Mouse (Mus musculus) CH12.LX (cell line): ENCODE measurements around the gene Utp18. TPM values are rescaled to one million over a fixed set of nuclear protein-coding genes. Genes with fewer than 3 reads are reported as not detected.

Experiments used
- DNase-seq: peaks from one replicate; pipeline ENCODE4 v3.0.0-alpha.2; 2013; ENCODE audit errors: extremely low read depth
- H3K27ac ChIP-seq: 2 replicates; pipeline ENCODE4 v1.5.1; 2012; ENCODE audit warnings: low read depth, mild to moderate bottlenecking, control low read depth, moderate library complexity; ENCODE audit not compliant: insufficient read depth
- H3K27me3 ChIP-seq: replicated peaks from 2 replicates; pipeline ENCODE3; 2012; ENCODE audit warnings: inconsistent platforms
- H3K36me3 ChIP-seq, 2 experiments: replicated peaks in 1 of 2; 2 replicates each; pipeline versions ENCODE3 to v1.6.1; 2012; ENCODE audit warnings: inconsistent platforms in 1 of 2, low read length in 1 of 2, mild to moderate bottlenecking in 1 of 2, mixed read lengths in 1 of 2, moderate library complexity in 1 of 2; ENCODE audit not compliant: control insufficient read depth in 1 of 2, insufficient read depth in 1 of 2
- H3K4me1 ChIP-seq, 2 experiments: 2 replicates each; pipeline ENCODE4 v1.6.1; 2012; ENCODE audit warnings: inconsistent platforms in 1 of 2, moderate library complexity in 1 of 2; ENCODE audit not compliant: insufficient read depth in 2 of 2, control insufficient read depth in 1 of 2
- H3K4me2 ChIP-seq: 2 replicates; pipeline ENCODE4 v1.6.1; 2012; ENCODE audit warnings: low read depth, mild to moderate bottlenecking, control low read depth; ENCODE audit not compliant: poor library complexity, insufficient read depth, severe bottlenecking
- H3K4me3 ChIP-seq, 3 experiments: fragments of 150-350 bp in 1 of 3; sonication (generic) in 1 of 3; replicated peaks in 1 of 3; 2 replicates each; pipeline versions ENCODE3 to v1.5.1; 2011 to 2012; ENCODE audit warnings: low read depth in 2 of 3, low read length in 2 of 3, mild to moderate bottlenecking in 2 of 3, moderate library complexity in 2 of 3, control low read depth in 1 of 3, improper control_type of control experiment in 1 of 3, inconsistent platforms in 1 of 3, mixed read lengths in 1 of 3; ENCODE audit not compliant: poor library complexity in 1 of 3
- H3K79me2 ChIP-seq: replicated peaks from 2 replicates; pipeline ENCODE4 v1.6.1; 2012; ENCODE audit warnings: mild to moderate bottlenecking, moderate library complexity; ENCODE audit not compliant: control insufficient read depth, poor library complexity, insufficient read depth, severe bottlenecking; ENCODE audit errors: extremely low read depth
- H3K9ac ChIP-seq: 2 replicates; pipeline ENCODE4 v1.6.1; 2012; ENCODE audit warnings: low read depth, mild to moderate bottlenecking, control low read depth, moderate library complexity; ENCODE audit not compliant: insufficient read depth
- H3K9me3 ChIP-seq: replicated peaks from 2 replicates; pipeline ENCODE3; 2012; ENCODE audit warnings: low read length, inconsistent platforms, mixed read lengths
- BHLHE40 ChIP-seq: IDR thresholded peaks from 2 replicates; pipeline ENCODE4 v1.6.1; 2011; ENCODE audit warnings: mild to moderate bottlenecking, low read depth, low read length, improper control_type of control experiment
- CHD1 ChIP-seq: IDR thresholded peaks from 2 replicates; pipeline ENCODE4 v1.6.1; 2012; ENCODE audit warnings: low read depth, low read length, improper control_type of control experiment, inconsistent platforms
- CHD2 ChIP-seq: IDR thresholded peaks from 2 replicates; pipeline ENCODE4 v1.6.1; 2011; ENCODE audit warnings: low read length, improper control_type of control experiment
- CTCF ChIP-seq, 2 experiments: IDR thresholded peaks in 1 of 2; conservative IDR thresholded peaks in 1 of 2; 2 replicates each; pipeline ENCODE4 v1.5.1; 2011 to 2012; ENCODE audit warnings: low read depth in 2 of 2, low read length in 2 of 2, improper control_type of control experiment in 1 of 2, inconsistent platforms in 1 of 2, mild to moderate bottlenecking in 1 of 2, moderate library complexity in 1 of 2
- E2F4 ChIP-seq: IDR thresholded peaks from 2 replicates; pipeline ENCODE4 v1.6.1; 2011; ENCODE audit warnings: low read depth, low read length, improper control_type of control experiment; ENCODE audit not compliant: insufficient replicate concordance
- ELF1 ChIP-seq: IDR thresholded peaks from 2 replicates; pipeline ENCODE4 v1.6.1; 2014; ENCODE audit warnings: low read depth, mild to moderate bottlenecking, inconsistent platforms, low read length, improper control_type of control experiment
- EP300 ChIP-seq: IDR thresholded peaks from 2 replicates; pipeline ENCODE4 v1.6.1; 2011; ENCODE audit warnings: low read length, improper control_type of control experiment
- ETS1 ChIP-seq: conservative IDR thresholded peaks from 2 replicates; pipeline ENCODE4 v1.6.1; 2012; ENCODE audit warnings: low read depth, mild to moderate bottlenecking, inconsistent platforms, low read length, improper control_type of control experiment, moderate library complexity
- GABPA ChIP-seq: IDR thresholded peaks from 2 replicates; pipeline ENCODE4 v1.6.1; 2012; ENCODE audit warnings: low read depth, low read length, improper control_type of control experiment, inconsistent platforms; ENCODE audit not compliant: insufficient replicate concordance
- HCFC1 ChIP-seq: IDR thresholded peaks from 2 replicates; pipeline ENCODE4 v1.6.1; 2012; ENCODE audit warnings: low read depth, mild to moderate bottlenecking, inconsistent platforms, low read length, improper control_type of control experiment
- IRF4 ChIP-seq: IDR thresholded peaks from 2 replicates; pipeline ENCODE4 v1.6.1; 2014; ENCODE audit warnings: low read depth, mild to moderate bottlenecking, inconsistent platforms, low read length, improper control_type of control experiment
- JUN ChIP-seq: IDR thresholded peaks from 2 replicates; pipeline ENCODE4 v1.6.1; 2011; ENCODE audit warnings: low read depth, mild to moderate bottlenecking, low read length, improper control_type of control experiment, moderate library complexity; ENCODE audit not compliant: insufficient read depth
- JUND ChIP-seq: conservative IDR thresholded peaks from 2 replicates; pipeline ENCODE4 v1.6.1; 2011; ENCODE audit warnings: low read depth, low read length, improper control_type of control experiment
- KAT2A ChIP-seq: IDR thresholded peaks from 2 replicates; pipeline ENCODE4 v1.6.1; 2012; ENCODE audit warnings: low read length, improper control_type of control experiment, inconsistent platforms; ENCODE audit not compliant: insufficient replicate concordance
- MAFK ChIP-seq: IDR thresholded peaks from 2 replicates; pipeline ENCODE4 v1.6.1; 2011; ENCODE audit warnings: low read length, improper control_type of control experiment; ENCODE audit not compliant: insufficient replicate concordance
- MAX ChIP-seq: IDR thresholded peaks from 2 replicates; pipeline ENCODE4 v1.6.1; 2011; ENCODE audit warnings: low read length, improper control_type of control experiment
- MAZ ChIP-seq: IDR thresholded peaks from 2 replicates; pipeline ENCODE4 v1.6.1; 2012; ENCODE audit warnings: low read depth, mild to moderate bottlenecking, inconsistent platforms, low read length, improper control_type of control experiment, moderate library complexity
- MEF2A ChIP-seq: IDR thresholded peaks from 2 replicates; pipeline ENCODE4 v1.6.1; 2014; ENCODE audit warnings: low read depth, mild to moderate bottlenecking, inconsistent platforms, low read length, improper control_type of control experiment, borderline replicate concordance
- MXI1 ChIP-seq: IDR thresholded peaks from 2 replicates; pipeline ENCODE4 v1.6.1; 2011; ENCODE audit warnings: mild to moderate bottlenecking, low read depth, low read length, improper control_type of control experiment
- MYC ChIP-seq: IDR thresholded peaks from 2 replicates; pipeline ENCODE4 v1.6.1; 2011; ENCODE audit warnings: low read depth, mild to moderate bottlenecking, improper control_type of control experiment, low read length
- NRF1 ChIP-seq: IDR thresholded peaks from 2 replicates; pipeline ENCODE4 v1.6.1; 2014; ENCODE audit warnings: low read depth, mild to moderate bottlenecking, inconsistent platforms, low read length, improper control_type of control experiment, moderate library complexity
- PAX5 ChIP-seq: IDR thresholded peaks from 2 replicates; pipeline ENCODE4 v1.6.1; 2012; ENCODE audit warnings: low read length, inconsistent platforms, mixed read lengths
- POLR2A ChIP-seq: IDR thresholded peaks from 2 replicates; pipeline ENCODE4 v1.6.1; 2011; ENCODE audit warnings: low read depth, mild to moderate bottlenecking, improper control_type of control experiment, low read length
- POLR2AphosphoS2 ChIP-seq: IDR thresholded peaks from 2 replicates; pipeline ENCODE4 v1.6.1; 2011; ENCODE audit warnings: low read depth, low read length, improper control_type of control experiment
- RAD21 ChIP-seq: IDR thresholded peaks from 2 replicates; pipeline ENCODE4 v1.6.1; 2011; ENCODE audit warnings: low read depth, mild to moderate bottlenecking, low read length, improper control_type of control experiment, moderate library complexity
- RCOR1 ChIP-seq: conservative IDR thresholded peaks from 2 replicates; pipeline ENCODE4 v1.6.1; 2012; ENCODE audit warnings: low read depth, mild to moderate bottlenecking, inconsistent platforms, low read length, improper control_type of control experiment
- SIN3A ChIP-seq: IDR thresholded peaks from 2 replicates; pipeline ENCODE4 v1.6.1; 2012; ENCODE audit warnings: low read length, improper control_type of control experiment, inconsistent platforms
- SMC3 ChIP-seq: IDR thresholded peaks from 2 replicates; pipeline ENCODE4 v1.6.1; 2011; ENCODE audit warnings: low read depth, low read length, improper control_type of control experiment
- TBP ChIP-seq: conservative IDR thresholded peaks from 2 replicates; pipeline ENCODE4 v1.6.1; 2011; ENCODE audit warnings: low read depth, low read length, improper control_type of control experiment
- TCF12 ChIP-seq: IDR thresholded peaks from 2 replicates; pipeline ENCODE4 v1.6.1; 2014; ENCODE audit warnings: low read depth, mild to moderate bottlenecking, inconsistent platforms, low read length, improper control_type of control experiment
- UBTF ChIP-seq: IDR thresholded peaks from 2 replicates; pipeline ENCODE4 v1.6.1; 2012; ENCODE audit warnings: low read depth, mild to moderate bottlenecking, inconsistent platforms, low read length, improper control_type of control experiment, moderate library complexity
- USF2 ChIP-seq: conservative IDR thresholded peaks from 2 replicates; pipeline ENCODE4 v1.6.1; 2011; ENCODE audit warnings: low read depth, low read length, improper control_type of control experiment
- ZC3H11A ChIP-seq: IDR thresholded peaks from 2 replicates; pipeline ENCODE4 v1.6.1; 2012; ENCODE audit warnings: low read depth, mild to moderate bottlenecking, inconsistent platforms, low read length, improper control_type of control experiment
- ZKSCAN1 ChIP-seq: IDR thresholded peaks from 2 replicates; pipeline ENCODE4 v1.6.1; 2012; ENCODE audit warnings: low read depth, inconsistent platforms, low read length, improper control_type of control experiment, borderline replicate concordance
- ZMIZ1 ChIP-seq: IDR thresholded peaks from 2 replicates; pipeline ENCODE4 v1.6.1; 2012; ENCODE audit warnings: low read depth, mild to moderate bottlenecking, inconsistent platforms, low read length, improper control_type of control experiment
- ZNF384 ChIP-seq: IDR thresholded peaks from 2 replicates; pipeline ENCODE4 v1.6.1; 2012; ENCODE audit warnings: low read depth, low read length, improper control_type of control experiment, inconsistent platforms
- dilution Hi-C: fragments of 300-500 bp; cut with MboI; formaldehyde crosslinking; loops from 2 replicates; pipeline ENCODE4 v1.14.3; 2020; ENCODE audit warnings: low sequenced_read_pairs; ENCODE audit not compliant: extremely low pct_unique_long_range_greater_than_20kb, extremely low pct_ligation_motif_present
- in situ Hi-C: fragments of 300-500 bp; cut with MboI; formaldehyde crosslinking; loops from 3 replicates; pipeline ENCODE4 v1.14.3; 2019; ENCODE audit warnings: low sequenced_read_pairs, low pct_ligation_motif_present, low pct_unique_long_range_greater_than_20kb, mixed read lengths
- polyA plus RNA-seq: library from polyadenylated mRNA; unstranded; fragments of >175 nt; gene quantifications from 2 replicates; pipeline ENCODE4 v1.2.1, GENCODE M21; 2012; ENCODE audit warnings: low read depth; ENCODE audit not compliant: insufficient read length
- total RNA-seq, 2 experiments: library from RNA; depleted of rRNA; stranded (reverse); fragments of 300-350 nt in 1 of 2; fragments of >200 nt in 1 of 2; gene quantifications; 2 replicates each; pipeline ENCODE4 v1.2.3; 2012 to 2014

Gene Utp18
- total and polyA plus RNA-seq, 3 experiments, result 61.8 to 132 (median 93.9) TPM

DNA sequence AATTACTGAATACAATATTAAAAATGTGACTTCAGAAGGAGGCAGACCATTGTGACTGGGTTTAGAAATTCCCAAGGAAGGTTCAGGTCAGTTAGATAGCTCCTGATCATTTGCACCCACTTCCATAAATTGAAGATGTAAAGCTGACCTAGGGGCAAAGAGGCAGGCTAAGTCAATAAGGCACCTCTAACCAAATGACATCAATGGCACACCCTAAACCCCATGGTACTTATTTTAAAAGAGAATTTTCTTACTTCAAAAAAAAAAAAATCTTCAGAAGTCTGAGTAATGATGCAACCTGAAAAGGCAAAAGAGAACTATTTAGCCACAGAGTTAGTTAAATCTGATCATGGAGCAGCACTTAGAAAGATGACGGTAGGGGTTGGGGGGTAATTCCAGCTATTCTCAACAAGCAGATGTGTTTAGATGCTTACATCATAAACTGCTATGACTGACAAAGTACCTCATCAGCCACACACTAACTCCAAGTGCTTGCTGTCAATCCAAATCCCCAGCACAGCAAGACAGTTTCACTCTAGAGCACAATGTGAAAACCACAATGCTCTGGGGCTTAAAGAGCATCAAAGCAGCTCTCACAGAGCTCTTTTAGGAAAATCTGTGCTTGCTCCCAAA is 24.9 kb downstream of the Utp18 start (continued):
- 0 out of 2 replicates have a peak, but pooled peaks have one; percentile 78 for TF ChIP-seq CHD1
- TF ChIP-seq, all 38 proteins: peak for 13

DNA sequence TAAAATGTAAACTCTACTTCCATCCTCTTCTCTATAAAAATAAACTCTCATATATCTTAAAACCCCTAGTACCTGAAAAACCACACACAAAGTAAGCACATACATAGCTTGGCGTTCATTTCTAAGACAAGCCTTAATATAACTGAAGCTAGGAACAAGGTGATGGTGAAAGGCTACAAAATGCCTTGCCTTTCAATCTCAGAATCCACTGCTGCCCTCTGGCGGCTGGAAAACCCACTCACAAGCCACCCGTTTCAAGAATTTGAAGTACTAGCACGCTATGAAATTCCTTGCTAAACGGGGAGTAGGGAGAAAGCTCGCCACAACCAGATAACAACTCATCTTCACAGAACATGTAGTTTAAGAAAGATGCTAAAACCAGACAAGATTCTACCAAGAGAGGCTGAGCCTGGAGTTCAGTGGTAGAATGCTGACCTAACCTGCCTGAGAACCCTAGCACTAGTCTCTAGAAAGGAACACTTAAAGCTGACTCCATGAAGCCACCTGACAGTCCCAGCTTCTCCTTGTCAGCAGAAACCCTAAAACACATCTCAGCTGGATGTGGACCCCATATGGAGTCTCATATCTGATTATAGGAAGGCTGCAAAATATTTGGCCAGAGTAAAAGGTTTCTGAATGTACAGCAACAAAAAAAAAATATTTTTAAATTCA is 29.1 kb downstream of the Utp18 start:
- no peaks in the 10 kb centered on the region for H3K9me3 ChIP-seq
- no peak overlapping the region for H3K27ac ChIP-seq
- no peaks in the 10 kb centered on the region for H3K27me3 ChIP-seq
- H3K79me2 ChIP-seq, result no peaks in the 10 kb centered on the region; the same call in 1 of the 2 replicates
- in situ Hi-C loops, result no loop called here
- dilution Hi-C loops, result no loop called here
- H3K4me1 ChIP-seq, result peaks cover 5 to 27% of the 10 kb centered on the region in 2 experiments; a peak in 3 of 4 replicates
- DNase-seq, result peak; percentile 83
- no peak overlapping the region for H3K4me3 ChIP-seq
- peaks cover 6 to 17% of the 10 kb centered on the region in 2 experiments for H3K36me3 ChIP-seq
- no peak overlapping the region for H3K4me2 ChIP-seq
- H3K9ac ChIP-seq, result no peak overlapping the region
- 0 out of 2 replicates have a peak, but pooled peaks have one; percentile 10 for TF ChIP-seq MEF2A
- TF ChIP-seq POLR2A, result no peak
- TF ChIP-seq SIN3A, result peak; percentile 56; the same call in 1 of the 2 replicates
- TF ChIP-seq ZKSCAN1, result no peak
- peak; percentile 50; the same call in 1 of the 2 replicates for TF ChIP-seq MYC
- no peak for TF ChIP-seq EP300
- TF ChIP-seq BHLHE40, result no peak
- no peak for TF ChIP-seq CHD1
- no peak for TF ChIP-seq TBP
- peak; percentile 88 for TF ChIP-seq RAD21
- TF ChIP-seq GABPA, result no peak
- no peak for TF ChIP-seq ZNF384
- TF ChIP-seq JUN, result no peak
- no peak for TF ChIP-seq MAZ
- no peak for TF ChIP-seq PAX5
- no peak for TF ChIP-seq RCOR1
- TF ChIP-seq NRF1, result no peak
- TF ChIP-seq CHD2, result no peak
- TF ChIP-seq MXI1, result no peak
- TF ChIP-seq ELF1, result no peak
- TF ChIP-seq ZC3H11A, result peak; percentile 6; the same call in 1 of the 2 replicates
- no peak for TF ChIP-seq UBTF
- TF ChIP-seq POLR2AphosphoS2, result peak; percentile 28
- TF ChIP-seq KAT2A, result no peak
- TF ChIP-seq USF2, result no peak
- TF ChIP-seq TCF12, result no peak
- no peak for TF ChIP-seq ETS1
- no peak for TF ChIP-seq E2F4
- TF ChIP-seq MAX, result peak; percentile 20; the same call in 1 of the 2 replicates
- TF ChIP-seq JUND, result peak; percentile 50; the same call in 1 of the 2 replicates
- no peak for TF ChIP-seq ZMIZ1
- no peak for TF ChIP-seq HCFC1
- peak; percentile 76 to 93 for TF ChIP-seq CTCF (conservative IDR thresholded peaks at IDR 0.05 in 1 of 2, IDR thresholded peaks at IDR 0.05 in 1 of 2; ENCODE audit: low read depth in 2 of 2, low read length in 2 of 2)
- TF ChIP-seq IRF4, result no peak; the same call in 1 of the 2 replicates
- peak; percentile 88 for TF ChIP-seq SMC3
- no peak for TF ChIP-seq MAFK
